Mouse (Mus musculus) neural tube, embryonic 12.5 days (tissue): ENCODE results near the gene Atp23. TPM values are rescaled to one million over a fixed set of nuclear protein-coding genes. Genes with fewer than 3 reads are reported as not detected.

Source experiments
- ATAC-seq: fragments of 200-750 bp; cut with Nextera tagmentation; 2 replicates; pipeline ENCODE4 v1.8.0; 2017; ENCODE audit warnings: low read depth, mild to moderate bottlenecking, moderate TSS enrichment, moderate library complexity; ENCODE audit not compliant: low FRiP score
- H3K27ac ChIP-seq: fragments of 300-500 bp; sonication (generic); 2 replicates; pipeline ENCODE4 v1.5.1; 2016
- H3K27me3 ChIP-seq: fragments of 300-500 bp; sonication (generic); replicated peaks from 2 replicates; pipeline ENCODE4 v1.6.1; 2016; ENCODE audit warnings: mild to moderate bottlenecking
- H3K36me3 ChIP-seq: fragments of 300-500 bp; sonication (generic); 2 replicates; pipeline ENCODE4 v1.6.1; 2016; ENCODE audit warnings: mild to moderate bottlenecking
- H3K4me1 ChIP-seq: fragments of 300-500 bp; sonication (generic); 2 replicates; pipeline ENCODE4 v1.6.1; 2016
- H3K4me2 ChIP-seq: fragments of 300-500 bp; sonication (generic); replicated peaks from 2 replicates; pipeline ENCODE4 v1.6.1; 2016; ENCODE audit warnings: mild to moderate bottlenecking
- H3K4me3 ChIP-seq: fragments of 300-500 bp; sonication (generic); 2 replicates; pipeline ENCODE4 v1.5.1; 2016
- H3K9ac ChIP-seq: fragments of 300-500 bp; sonication (generic); 2 replicates; pipeline ENCODE4 v1.6.1; 2016; ENCODE audit warnings: mild to moderate bottlenecking
- H3K9me3 ChIP-seq: fragments of 300-500 bp; sonication (generic); 2 replicates; pipeline ENCODE4 v1.6.1; 2016; ENCODE audit warnings: mild to moderate bottlenecking
- WGBS: fragments of 180-500 bp; shearing (Covaris S2); methylation state at CpG from one replicate; pipeline ENCODE4 v1.1.7; 2016; 5-methylcytosine and 5-hydroxymethylcytosine counted together
- polyA plus RNA-seq: library from polyadenylated mRNA; unstranded; fragments of >200 nt; fragmentation: Nextera tagmentation; extraction: Ambion mirVana; gene quantifications from 2 replicates; pipeline ENCODE4 v1.2.1, GENCODE M21; 2016

The Atp23 gene
- polyA plus RNA-seq, 1 experiment from 2014 or later: 13.1 TPM

DNA sequence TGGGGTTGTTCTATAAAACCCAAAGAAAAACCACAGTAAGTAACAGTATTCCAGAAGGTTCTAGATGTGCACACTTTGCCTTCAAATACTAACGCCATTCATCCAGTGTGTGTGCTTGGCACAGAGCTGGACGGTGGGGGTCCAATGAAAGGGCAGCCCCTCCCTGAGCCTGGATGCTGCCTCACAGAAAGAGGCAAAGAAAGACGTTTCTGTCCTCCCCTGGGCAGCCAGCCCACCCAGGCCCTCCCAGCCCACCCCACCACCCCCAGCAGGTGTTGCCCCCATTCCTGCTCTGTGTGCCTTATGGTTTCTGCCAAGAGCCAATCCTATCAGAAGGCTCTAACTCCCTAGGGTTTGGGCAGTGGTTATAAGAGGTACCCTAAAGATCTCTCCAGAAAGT lies 28.4 kb upstream of the Atp23 start:
- ATAC-seq: no peak
- H3K4me1 ChIP-seq: peaks cover 41% of the 10 kb centered on the region
- H3K4me2 ChIP-seq: no peak overlapping the region
- H3K27ac ChIP-seq: no peak overlapping the region
- WGBS: 50% methylated on average over 3 of the region's 3 CpGs
- no peaks in the 10 kb centered on the region for H3K9me3 ChIP-seq
- no peaks in the 10 kb centered on the region for H3K36me3 ChIP-seq
- H3K4me3 ChIP-seq: no peak overlapping the region
- no peak overlapping the region for H3K9ac ChIP-seq
- H3K27me3 ChIP-seq: peaks cover 22% of the 10 kb centered on the region

DNA sequence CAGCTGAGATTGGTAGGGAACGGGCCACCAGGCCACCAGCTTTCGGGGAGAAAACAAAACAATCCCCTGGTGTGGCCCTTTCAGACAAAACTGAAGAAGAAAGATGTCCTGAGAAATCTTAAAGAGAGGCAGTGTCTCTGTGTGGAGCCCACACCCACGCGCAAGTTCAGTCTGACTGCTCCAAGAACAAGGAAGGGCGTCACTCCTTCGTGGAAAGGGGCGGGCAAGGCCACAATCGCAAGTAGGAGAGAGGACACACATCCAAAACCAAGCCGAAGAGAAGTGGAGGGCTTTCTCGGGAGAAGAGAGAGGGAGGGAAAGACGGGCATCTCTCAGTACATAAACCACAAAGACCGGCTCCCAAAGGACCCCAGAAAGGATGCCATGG lies 27.7 kb upstream of the Atp23 start:
- peak overlapping the region; percentile 47 for H3K4me3 ChIP-seq
- no peak overlapping the region; the same call in 1 of the 2 replicates for H3K9ac ChIP-seq
- 21% methylated on average over 12 of the region's 12 CpGs for WGBS
- H3K4me1 ChIP-seq: peaks cover 41% of the 10 kb centered on the region
- peaks cover 22% of the 10 kb centered on the region for H3K27me3 ChIP-seq
- H3K4me2 ChIP-seq: peak overlapping the region; percentile 92
- H3K27ac ChIP-seq: no peak overlapping the region
- no peak for ATAC-seq
- H3K36me3 ChIP-seq: no peaks in the 10 kb centered on the region
- H3K9me3 ChIP-seq: no peaks in the 10 kb centered on the region

DNA sequence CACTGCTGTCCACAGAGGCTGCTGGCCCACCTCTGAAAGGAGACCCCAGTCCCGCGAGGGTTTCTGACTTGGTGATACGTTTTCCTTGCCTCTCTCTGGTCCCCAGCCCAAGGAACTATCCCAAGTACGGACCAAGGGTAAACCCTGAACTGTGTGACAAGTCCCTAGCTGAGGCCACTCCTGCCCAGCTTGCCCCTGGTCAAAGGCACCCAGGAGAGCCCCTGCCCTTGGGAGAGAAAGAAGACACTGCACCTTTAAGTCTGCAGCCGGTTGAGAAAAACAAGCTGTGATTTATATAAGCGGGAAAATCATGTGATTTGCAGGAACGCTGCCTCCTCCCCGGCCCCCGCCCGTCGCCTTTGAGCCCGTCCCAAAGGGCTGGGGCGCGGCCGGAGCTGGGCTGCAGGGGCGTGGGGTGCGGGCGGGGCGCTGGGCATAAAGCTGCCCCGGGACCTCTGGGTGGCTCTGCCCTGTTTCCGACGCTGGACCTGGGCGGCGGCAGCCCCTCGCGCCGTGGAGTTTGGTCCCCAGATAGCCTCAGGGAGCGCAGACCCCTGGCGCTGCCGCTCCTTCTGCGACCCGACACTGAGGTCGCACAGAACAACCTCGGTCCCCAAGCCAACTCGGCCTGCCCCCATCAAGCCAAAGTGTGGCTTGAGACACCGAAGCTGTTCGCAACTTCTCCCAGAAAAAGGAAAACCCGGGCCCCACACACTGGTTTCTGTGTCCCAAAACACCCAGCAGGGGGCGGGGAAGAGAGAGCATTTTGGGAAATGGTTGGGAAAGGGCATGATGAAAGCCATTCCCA lies 27.1 kb upstream of the Atp23 start:
- ATAC-seq: peak; percentile 55
- Histone ChIP-seq H3K27ac (peak overlapping the region; percentile 9; the same call in 1 of the 2 replicates), H3K4me2 (peak overlapping the region; percentile 92), H3K27me3 (peaks cover 22% of the 10 kb centered on the region), H3K4me1 (peaks cover 41% of the 10 kb centered on the region), H3K9ac (peak overlapping the region; percentile 67), H3K4me3 (peak overlapping the region; percentile 47), H3K9me3 (no peaks in the 10 kb centered on the region), H3K36me3 (no peaks in the 10 kb centered on the region)
- under 1% methylated on average over 39 of the region's 39 CpGs for WGBS

DNA sequence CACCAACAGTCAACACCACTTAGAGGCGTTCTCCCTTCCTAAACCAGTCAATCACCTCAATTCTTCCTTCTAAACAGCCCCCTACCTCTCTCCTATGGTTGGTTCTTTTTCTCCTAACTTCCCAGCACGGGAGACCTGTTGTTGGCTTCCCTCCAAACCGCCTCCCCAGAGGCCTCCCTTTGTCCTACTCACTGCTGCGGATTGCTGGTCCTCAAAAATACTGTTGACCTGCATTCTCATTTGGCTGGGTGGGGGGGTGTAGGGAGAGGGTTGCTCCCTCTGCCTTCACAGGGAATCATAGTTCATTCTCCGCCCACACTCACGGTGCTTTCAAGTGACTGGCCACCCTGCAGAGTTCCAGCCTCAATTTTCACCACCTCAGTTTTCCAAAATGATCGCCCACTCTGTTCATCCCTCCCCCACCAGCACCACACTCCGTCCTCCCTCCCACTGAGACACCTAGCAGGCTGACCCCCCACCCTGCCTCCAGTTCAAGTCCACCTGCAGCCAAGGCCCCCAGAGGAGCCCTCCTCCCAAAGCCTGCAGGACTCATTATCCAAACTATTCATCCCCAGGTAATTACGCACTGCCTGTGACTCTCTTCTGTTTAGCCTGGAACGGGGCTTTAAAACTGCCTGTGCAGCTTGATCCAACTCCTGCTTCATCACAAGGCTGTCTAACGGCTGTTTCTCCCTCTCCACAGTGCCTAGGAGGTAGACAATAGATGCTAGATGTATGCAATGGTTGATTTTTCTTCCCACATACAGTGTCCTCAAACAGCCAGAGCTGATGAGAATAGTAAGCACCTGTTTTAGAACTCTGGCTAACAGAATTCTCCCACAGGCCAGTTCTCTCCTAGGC lies 26.2 kb upstream of the Atp23 start:
- Histone ChIP-seq H3K4me2 (peak overlapping the region; percentile 92), H3K27ac (peak overlapping the region; percentile 16; the same call in 1 of the 2 replicates), H3K9me3 (no peaks in the 10 kb centered on the region), H3K36me3 (no peaks in the 10 kb centered on the region), H3K4me1 (peaks cover 41% of the 10 kb centered on the region), H3K4me3 (0 out of 2 replicates have a peak overlapping the region, but pooled peaks have one; percentile 47), H3K9ac (0 out of 2 replicates have a peak overlapping the region, but pooled peaks have one; percentile 67), H3K27me3 (peaks cover 22% of the 10 kb centered on the region)
- ATAC-seq: no peak
- 17% methylated on average over 11 of the region's 11 CpGs for WGBS

DNA sequence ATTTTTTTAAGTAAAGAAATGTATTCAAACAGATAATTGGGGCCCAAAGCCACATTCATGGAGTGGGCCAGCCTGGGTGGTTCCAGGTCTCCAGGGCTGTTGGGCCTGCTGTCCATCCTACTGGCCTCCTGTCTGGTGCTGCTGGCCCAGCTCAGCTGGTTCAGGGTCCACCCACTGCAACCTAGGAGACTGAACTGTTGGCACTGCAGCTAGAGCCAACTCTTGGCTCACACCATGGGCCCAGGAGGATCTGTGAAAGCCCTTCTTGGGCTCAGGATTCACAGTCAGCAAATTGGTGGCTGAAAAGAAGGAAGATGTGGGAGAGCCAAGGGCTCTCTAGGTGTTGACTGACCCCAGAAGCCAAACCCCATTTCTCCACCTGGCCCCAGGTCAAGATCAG lies 24.2 kb upstream of the Atp23 start:
- peaks cover 4% of the 10 kb centered on the region; the same call in 1 of the 2 replicates for H3K9me3 ChIP-seq
- H3K4me2 ChIP-seq: no peak overlapping the region
- H3K27ac ChIP-seq: no peak overlapping the region
- H3K27me3 ChIP-seq: peaks cover 21% of the 10 kb centered on the region
- no peak overlapping the region for H3K9ac ChIP-seq
- H3K36me3 ChIP-seq: no peaks in the 10 kb centered on the region
- no peak overlapping the region for H3K4me3 ChIP-seq
- peaks cover 36% of the 10 kb centered on the region for H3K4me1 ChIP-seq
- ATAC-seq: no peak

DNA sequence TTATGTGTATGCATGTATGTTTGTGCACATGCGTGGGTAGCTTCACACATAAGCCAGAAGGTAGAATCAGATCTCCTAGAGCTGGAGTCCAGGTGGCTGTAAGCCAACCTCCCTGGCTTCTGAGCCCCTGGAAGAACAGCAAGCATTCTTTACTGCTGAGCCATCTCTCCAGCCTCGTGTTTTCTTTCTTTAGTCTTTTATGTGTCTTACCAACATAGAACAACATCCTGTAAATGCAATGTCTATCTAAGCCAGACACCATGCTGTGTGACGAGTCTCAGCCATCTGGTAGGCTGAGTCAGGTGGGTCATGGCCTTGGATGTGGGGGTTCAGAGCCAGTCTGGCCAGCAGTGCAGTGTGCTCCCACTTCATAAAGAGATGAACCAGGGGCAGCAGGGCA lies 22.9 kb upstream of the Atp23 start:
- Histone ChIP-seq H3K4me2 (no peak overlapping the region), H3K4me3 (no peak overlapping the region), H3K9ac (no peak overlapping the region), H3K36me3 (no peaks in the 10 kb centered on the region), H3K27ac (no peak overlapping the region), H3K9me3 (peaks cover 4% of the 10 kb centered on the region; the same call in 1 of the 2 replicates), H3K27me3 (peaks cover 11% of the 10 kb centered on the region), H3K4me1 (peaks cover 29% of the 10 kb centered on the region)
- 57% methylated on average over 3 of the region's 3 CpGs for WGBS
- no peak for ATAC-seq

DNA sequence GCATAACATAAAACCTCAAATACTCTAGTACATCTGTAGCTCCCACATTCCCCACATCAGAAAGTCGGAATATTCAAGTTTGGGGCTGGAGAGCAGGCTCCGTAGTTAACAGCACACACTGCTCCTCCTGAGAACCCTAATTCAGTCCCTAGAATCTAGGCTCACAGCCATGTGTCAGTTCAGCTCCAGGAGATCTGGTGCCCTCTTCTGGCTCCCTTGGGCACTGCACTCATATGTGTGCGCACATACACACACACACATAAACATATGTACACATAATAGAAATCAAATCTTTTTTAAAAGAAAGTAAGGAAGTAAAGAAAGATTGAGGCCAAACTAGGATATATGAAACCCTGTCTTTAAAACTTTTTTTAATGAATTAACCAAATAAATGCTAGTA lies 19.1 kb upstream of the Atp23 start:
- no peaks in the 10 kb centered on the region for H3K4me1 ChIP-seq
- H3K36me3 ChIP-seq: no peaks in the 10 kb centered on the region
- no peak overlapping the region for H3K9ac ChIP-seq
- no peak overlapping the region for H3K27ac ChIP-seq
- 94% methylated on average over 3 of the region's 3 CpGs for WGBS
- H3K4me3 ChIP-seq: no peak overlapping the region
- no peak for ATAC-seq
- H3K9me3 ChIP-seq: peaks cover 4% of the 10 kb centered on the region; the same call in 1 of the 2 replicates
- H3K27me3 ChIP-seq: no peaks in the 10 kb centered on the region
- H3K4me2 ChIP-seq: no peak overlapping the region

DNA sequence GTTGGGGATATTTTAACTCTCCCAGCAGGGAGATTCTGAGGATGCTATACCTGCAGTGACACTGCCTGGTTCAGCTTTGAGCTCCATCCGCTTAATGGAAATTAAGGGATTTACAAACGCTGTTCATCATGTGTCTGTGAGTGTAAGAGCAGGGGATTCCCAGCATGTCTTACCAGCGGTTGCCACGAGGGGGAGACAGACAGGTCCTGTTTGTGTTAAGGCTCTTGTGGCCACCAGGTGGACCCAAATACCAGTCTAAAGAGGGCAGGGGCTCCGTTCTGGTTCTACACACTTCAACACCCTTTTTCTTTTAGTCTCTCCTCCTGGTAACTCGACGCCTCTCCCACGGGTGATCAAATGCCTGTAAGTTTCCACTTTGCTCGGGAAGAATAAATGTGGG lies 17.9 kb upstream of the Atp23 start:
- peak; percentile 81 for ATAC-seq
- Histone ChIP-seq H3K36me3 (no peaks in the 10 kb centered on the region), H3K4me1 (no peaks in the 10 kb centered on the region), H3K4me2 (no peak overlapping the region), H3K9me3 (peaks cover 4% of the 10 kb centered on the region; the same call in 1 of the 2 replicates), H3K27ac (no peak overlapping the region), H3K4me3 (no peak overlapping the region), H3K27me3 (no peaks in the 10 kb centered on the region), H3K9ac (no peak overlapping the region)
- WGBS: 3% methylated on average over 9 of the region's 9 CpGs

DNA sequence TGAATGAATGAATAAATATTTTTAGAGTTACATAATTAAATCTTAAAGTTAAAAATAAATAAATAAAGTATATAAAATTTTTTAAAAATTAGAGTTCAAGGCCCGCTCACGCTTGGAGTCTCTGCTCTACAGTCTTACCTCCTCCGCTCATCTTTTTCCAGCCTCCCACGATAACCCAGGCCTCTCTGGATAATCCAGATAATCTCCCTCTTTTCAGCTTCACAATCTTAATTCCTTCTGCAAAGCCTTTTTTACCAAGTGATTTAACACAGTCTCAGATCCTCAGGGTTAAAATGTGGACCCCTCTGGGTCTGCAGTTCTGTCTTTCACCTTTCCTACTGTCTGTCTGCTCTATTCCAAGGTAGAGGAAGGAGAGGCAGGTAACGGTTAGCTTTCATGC lies 13.1 kb upstream of the Atp23 start:
- H3K27me3 ChIP-seq: no peaks in the 10 kb centered on the region
- WGBS: 96% methylated on average over 5 of the region's 5 CpGs
- H3K9me3 ChIP-seq: no peaks in the 10 kb centered on the region
- H3K4me2 ChIP-seq: no peak overlapping the region
- no peak for ATAC-seq
- no peaks in the 10 kb centered on the region for H3K4me1 ChIP-seq
- no peak overlapping the region for H3K4me3 ChIP-seq
- H3K36me3 ChIP-seq: no peaks in the 10 kb centered on the region
- no peak overlapping the region for H3K9ac ChIP-seq
- no peak overlapping the region for H3K27ac ChIP-seq

DNA sequence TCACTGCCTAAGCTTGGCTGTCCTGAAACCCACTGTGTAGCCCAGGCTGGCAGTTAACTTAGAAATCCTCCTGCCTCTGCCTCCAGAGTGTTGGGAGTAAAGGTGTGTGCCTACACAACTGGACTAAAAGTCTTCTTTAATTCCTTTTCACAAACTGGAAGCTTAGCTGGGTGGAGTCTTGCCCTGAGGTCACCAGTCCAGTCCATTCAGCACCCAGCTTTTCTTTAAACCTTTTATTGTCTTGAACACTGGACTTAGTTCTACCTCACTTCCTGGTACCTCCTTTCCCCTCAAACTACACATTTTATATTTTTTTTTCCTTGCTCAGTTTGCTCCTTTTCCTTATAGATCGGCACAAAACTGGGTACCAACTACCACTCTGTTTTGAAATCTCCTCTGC lies 10.3 kb upstream of the Atp23 start:
- H3K27me3 ChIP-seq: no peaks in the 10 kb centered on the region
- H3K36me3 ChIP-seq: no peaks in the 10 kb centered on the region
- no peaks in the 10 kb centered on the region for H3K9me3 ChIP-seq
- H3K4me3 ChIP-seq: no peak overlapping the region
- no peak for ATAC-seq
- 90% methylated on average over 1 of the region's 1 CpGs for WGBS
- H3K4me2 ChIP-seq: no peak overlapping the region
- H3K9ac ChIP-seq: no peak overlapping the region
- no peaks in the 10 kb centered on the region for H3K4me1 ChIP-seq
- H3K27ac ChIP-seq: no peak overlapping the region

DNA sequence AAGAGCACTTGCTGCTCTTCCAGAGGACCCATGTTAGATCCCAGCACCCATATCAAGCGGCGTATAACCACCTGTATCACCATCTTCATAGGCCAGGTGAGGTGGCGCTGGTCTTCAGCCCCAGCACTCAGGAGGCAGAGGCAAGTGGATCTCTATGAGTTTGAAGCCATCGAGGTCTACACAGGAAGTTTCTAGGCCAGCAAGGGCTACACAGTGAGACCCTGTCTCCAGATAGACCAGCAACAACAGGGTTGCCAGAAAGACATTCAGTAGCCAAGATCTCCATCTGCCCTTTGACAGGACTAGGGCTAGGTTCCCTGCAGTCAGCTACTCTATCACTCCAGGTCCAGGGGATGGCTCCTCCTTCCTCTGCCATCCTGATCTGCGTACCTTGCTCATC lies 5.7 kb upstream of the Atp23 start:
- H3K27ac ChIP-seq: no peak overlapping the region
- no peaks in the 10 kb centered on the region for H3K9me3 ChIP-seq
- H3K36me3 ChIP-seq: no peaks in the 10 kb centered on the region
- no peaks in the 10 kb centered on the region for H3K27me3 ChIP-seq
- 0 out of 2 replicates have a peak, but pooled peaks cover 3% of the 10 kb centered on the region for H3K4me1 ChIP-seq
- no peak overlapping the region for H3K9ac ChIP-seq
- 94% methylated on average over 5 of the region's 5 CpGs for WGBS
- H3K4me3 ChIP-seq: no peak overlapping the region
- no peak for ATAC-seq
- no peak overlapping the region for H3K4me2 ChIP-seq

DNA sequence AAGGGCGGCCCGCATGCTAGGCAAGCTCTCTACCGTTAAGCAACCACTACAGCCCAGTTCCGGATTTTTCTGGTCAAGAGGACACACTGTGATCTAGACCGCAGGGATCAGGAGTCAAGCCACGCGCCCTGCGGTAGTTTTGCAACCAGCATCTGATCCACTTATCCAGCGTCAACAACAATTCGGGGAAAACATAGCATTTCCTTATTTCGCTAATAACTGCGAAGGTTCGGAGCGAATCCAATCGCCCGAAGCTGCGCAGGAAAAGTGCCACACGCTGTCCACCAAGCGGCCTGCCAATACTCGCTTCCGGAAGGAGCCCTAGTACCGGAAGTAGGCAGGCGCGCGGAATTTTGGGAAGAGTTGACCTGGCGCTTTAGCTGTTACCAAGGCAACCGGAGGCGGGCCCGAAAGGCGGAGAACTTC lies 4.5 kb upstream of the Atp23 start:
- Histone ChIP-seq H3K9me3 (no peaks in the 10 kb centered on the region), H3K4me3 (peak overlapping the region; percentile 43), H3K27me3 (no peaks in the 10 kb centered on the region), H3K36me3 (no peaks in the 10 kb centered on the region), H3K27ac (no peak overlapping the region; the same call in 1 of the 2 replicates), H3K9ac (peak overlapping the region; percentile 49), H3K4me1 (0 out of 2 replicates have a peak, but pooled peaks cover 5% of the 10 kb centered on the region), H3K4me2 (peak overlapping the region; percentile 75)
- 2% methylated on average over 30 of the region's 30 CpGs for WGBS
- ATAC-seq: peak; percentile 68
